Mouse (Mus musculus) spleen, postnatal 4 days (tissue): ENCODE results near the gene Zswim4.

ENCODE experiments used
- DNase-seq, 2 experiments: peaks; one replicate each; pipeline ENCODE4 v3.0.0; 2022; ENCODE audit warnings: low spot score in 2 of 2

Zswim4 gene

GRCm38 (mm10) chr8:84182833-84183232 is 54.0 kb downstream of the Zswim4 start:
- peak in 1 of 2 experiments; percentile 57 for DNase-seq

- peak in 1 of 2 experiments; percentile 18 for DNase-seq
Observed at GRCm38 (mm10) chr8:84180530-84181190, 56.2 kb downstream of the Zswim4 start.

- no peak for DNase-seq
Observed at GRCm38 (mm10) chr8:84179946-84180345, 56.9 kb downstream of the Zswim4 start.

- no peak for DNase-seq
Observed at GRCm38 (mm10) chr8:84178592-84178991, 58.3 kb downstream of the Zswim4 start.

- no peak for DNase-seq
Observed at GRCm38 (mm10) chr8:84177405-84177804, 59.5 kb downstream of the Zswim4 start.

- no peak for DNase-seq
Observed at GRCm38 (mm10) chr8:84176560-84176959, 60.3 kb downstream of the Zswim4 start.

GRCm38 (mm10) chr8:84173861-84174260 is 63.0 kb downstream of the Zswim4 start:
- DNase-seq, result no peak

- no peak for DNase-seq
Observed at GRCm38 (mm10) chr8:84170096-84170495, 66.8 kb downstream of the Zswim4 start.

GRCm38 (mm10) chr8:84167696-84168095 is 69.2 kb downstream of the Zswim4 start:
- DNase-seq, result no peak
